Mouse (Mus musculus) MEL (cell line): ENCODE measurements around the gene Atp10a. TPM values are rescaled to one million over a fixed set of nuclear protein-coding genes. Genes with fewer than 3 reads are reported as not detected.

Source experiments
- DNase-seq: peaks from one replicate; pipeline ENCODE4 v3.0.0; 2011; ENCODE audit warnings: low read depth, low spot score
- H3K27ac ChIP-seq: 2 replicates; pipeline ENCODE4 v1.5.1; 2012; ENCODE audit warnings: low read depth, mild to moderate bottlenecking, control low read depth, low read length, moderate library complexity; ENCODE audit not compliant: control insufficient read depth
- H3K27me3 ChIP-seq, 2 experiments: fragments of 150-350 bp in 1 of 2; sonication (generic) in 1 of 2; 2 replicates each; pipeline ENCODE4 v1.6.1; 2012; ENCODE audit warnings: low read length in 2 of 2, mild to moderate bottlenecking in 2 of 2, improper control_type of control experiment in 1 of 2, moderate library complexity in 1 of 2; ENCODE audit not compliant: insufficient read depth in 2 of 2, control insufficient read depth in 1 of 2
- H3K36me3 ChIP-seq, 2 experiments: 2 replicates each; pipeline ENCODE4 v1.6.1; 2012 to 2014; ENCODE audit warnings: low read length in 2 of 2, improper control_type of control experiment in 1 of 2, inconsistent platforms in 1 of 2, mild to moderate bottlenecking in 1 of 2; ENCODE audit not compliant: insufficient read depth in 2 of 2, control insufficient read depth in 1 of 2
- H3K4me1 ChIP-seq, 2 experiments: fragments of 150-350 bp in 1 of 2; sonication (generic) in 1 of 2; 2 replicates each; pipeline ENCODE4 v1.6.1; 2012; ENCODE audit warnings: low read length in 2 of 2, improper control_type of control experiment in 1 of 2, mild to moderate bottlenecking in 1 of 2; ENCODE audit not compliant: insufficient read depth in 2 of 2, control insufficient read depth in 1 of 2
- H3K4me3 ChIP-seq, 2 experiments: fragments of 150-350 bp in 1 of 2; sonication (generic) in 1 of 2; 2 replicates each; pipeline ENCODE4 v1.5.1; 2012; ENCODE audit warnings: low read depth in 2 of 2, low read length in 2 of 2, mild to moderate bottlenecking in 2 of 2, moderate library complexity in 2 of 2, control low read depth in 1 of 2, improper control_type of control experiment in 1 of 2; ENCODE audit not compliant: control insufficient read depth in 1 of 2, insufficient read depth in 1 of 2
- H3K79me2 ChIP-seq: 2 replicates; pipeline ENCODE4 v1.6.1; 2012; ENCODE audit warnings: mild to moderate bottlenecking, low read length, moderate library complexity; ENCODE audit not compliant: control insufficient read depth, poor library complexity, insufficient read depth
- H3K9ac ChIP-seq: 2 replicates; pipeline ENCODE4 v1.6.1; 2012; ENCODE audit warnings: low read depth, mild to moderate bottlenecking, control low read depth, low read length, moderate library complexity; ENCODE audit not compliant: control insufficient read depth, poor library complexity, severe bottlenecking
- H3K9me3 ChIP-seq: fragments of 150-350 bp; sonication (generic); replicated peaks from 2 replicates; pipeline ENCODE4 v1.6.1; 2012; ENCODE audit warnings: mild to moderate bottlenecking, low read length, improper control_type of control experiment, moderate library complexity; ENCODE audit not compliant: insufficient read depth
- CHD1 ChIP-seq: IDR thresholded peaks from 2 replicates; pipeline ENCODE4 v1.6.1; 2012; ENCODE audit warnings: low read depth, mild to moderate bottlenecking, inconsistent platforms, low read length, improper control_type of control experiment
- CHD2 ChIP-seq: IDR thresholded peaks from 2 replicates; pipeline ENCODE4 v1.6.1; 2011; ENCODE audit warnings: low read length, improper control_type of control experiment
- CTCF ChIP-seq, 3 experiments: IDR thresholded peaks in 2 of 3; conservative IDR thresholded peaks in 1 of 3; 2 replicates each; pipeline ENCODE4 v1.5.1; 2011 to 2012; ENCODE audit warnings: low read length in 3 of 3, low read depth in 2 of 3, mild to moderate bottlenecking in 2 of 3, improper control_type of control experiment in 1 of 3, inconsistent platforms in 1 of 3, mixed read lengths in 1 of 3, moderate library complexity in 1 of 3; ENCODE audit not compliant: control insufficient read depth in 1 of 3, insufficient read depth in 1 of 3, poor library complexity in 1 of 3, severe bottlenecking in 1 of 3
- ELF1 ChIP-seq: IDR thresholded peaks from 2 replicates; pipeline ENCODE4 v1.6.1; 2014; ENCODE audit warnings: low read depth, mild to moderate bottlenecking, inconsistent platforms, low read length, improper control_type of control experiment, moderate library complexity
- EP300 ChIP-seq, 2 experiments: IDR thresholded peaks; 2 replicates each; pipeline ENCODE4 v1.6.1; 2011; ENCODE audit warnings: improper control_type of control experiment in 2 of 2, low read length in 2 of 2, low read depth in 1 of 2, mild to moderate bottlenecking in 1 of 2
- ETS1 ChIP-seq: IDR thresholded peaks from 2 replicates; pipeline ENCODE4 v1.6.1; 2012; ENCODE audit warnings: low read depth, mild to moderate bottlenecking, inconsistent platforms, low read length, improper control_type of control experiment, moderate library complexity
- JUND ChIP-seq: IDR thresholded peaks from 2 replicates; pipeline ENCODE4 v1.6.1; 2011; ENCODE audit warnings: low read depth, mild to moderate bottlenecking, improper control_type of control experiment, low read length
- KAT2A ChIP-seq: conservative IDR thresholded peaks from 2 replicates; pipeline ENCODE4 v1.6.1; 2012; ENCODE audit warnings: low read depth, low read length, improper control_type of control experiment, inconsistent platforms
- MAFK ChIP-seq: IDR thresholded peaks from 2 replicates; pipeline ENCODE4 v1.6.1; 2011; ENCODE audit warnings: low read depth, mild to moderate bottlenecking, low read length, improper control_type of control experiment, borderline replicate concordance
- MAZ ChIP-seq: IDR thresholded peaks from 2 replicates; pipeline ENCODE4 v1.6.1; 2012; ENCODE audit warnings: low read depth, mild to moderate bottlenecking, inconsistent platforms, low read length, improper control_type of control experiment
- MYB ChIP-seq: IDR thresholded peaks from 2 replicates; pipeline ENCODE4 v1.6.1; 2011; ENCODE audit warnings: mild to moderate bottlenecking, low read depth, low read length, improper control_type of control experiment
- POLR2AphosphoS2 ChIP-seq: IDR thresholded peaks from 2 replicates; pipeline ENCODE4 v1.6.1; 2011; ENCODE audit warnings: low read length, improper control_type of control experiment
- SIN3A ChIP-seq: IDR thresholded peaks from 2 replicates; pipeline ENCODE4 v1.6.1; 2012; ENCODE audit warnings: low read length, improper control_type of control experiment, inconsistent platforms
- TBP ChIP-seq: IDR thresholded peaks from 2 replicates; pipeline ENCODE4 v1.8.0; 2011; ENCODE audit warnings: low read depth, low read length, improper control_type of control experiment
- UBTF ChIP-seq: IDR thresholded peaks from 2 replicates; pipeline ENCODE4 v1.6.1; 2012; ENCODE audit warnings: low read depth, mild to moderate bottlenecking, inconsistent platforms, low read length, improper control_type of control experiment, moderate library complexity, borderline replicate concordance; ENCODE audit not compliant: insufficient read depth
- USF2 ChIP-seq, 2 experiments: IDR thresholded peaks; 2 replicates each; pipeline ENCODE4 v1.6.1; 2011 to 2012; ENCODE audit warnings: improper control_type of control experiment in 2 of 2, low read length in 2 of 2, borderline replicate concordance in 1 of 2, inconsistent platforms in 1 of 2, low read depth in 1 of 2, mild to moderate bottlenecking in 1 of 2; ENCODE audit not compliant: insufficient read depth in 1 of 2
- ZC3H11A ChIP-seq: IDR thresholded peaks from 2 replicates; pipeline ENCODE4 v1.6.1; 2012; ENCODE audit warnings: low read depth, mild to moderate bottlenecking, inconsistent platforms, low read length, improper control_type of control experiment
- polyA plus RNA-seq, 2 experiments: library from polyadenylated mRNA; stranded (reverse) in 1 of 2; unstranded in 1 of 2; fragments of >175 nt in 1 of 2; fragments of >200 nt in 1 of 2; gene quantifications; 2 replicates each; pipeline versions ENCODE4 v1.2.1 to v1.2.4; 2012; ENCODE audit warnings: low replicate concordance in 2 of 2, low read depth in 1 of 2; ENCODE audit not compliant: insufficient read length in 2 of 2, insufficient read depth in 1 of 2, missing spikeins in 1 of 2
- total RNA-seq: library from RNA; depleted of rRNA; stranded (reverse); fragments of 300-350 nt; gene quantifications from 2 replicates; pipeline ENCODE4 v1.2.3, GENCODE M21; 2012

The Atp10a gene
- total and polyA plus RNA-seq, 3 experiments: not detected

GRCm38 (mm10) chr7:58685967-58686366, 30.0 kb downstream of the Atp10a start:
- Histone ChIP-seq H3K4me1 (no peaks in the 10 kb centered on the region), H3K27ac (no peak overlapping the region), H3K4me3 (no peak overlapping the region), H3K9ac (no peak overlapping the region), H3K27me3 (no peaks in the 10 kb centered on the region), H3K79me2 (no peaks in the 10 kb centered on the region), H3K36me3 (no peaks in the 10 kb centered on the region), H3K9me3 (no peaks in the 10 kb centered on the region)
- DNase-seq: no peak
- TF ChIP-seq JUND: no peak

- Histone ChIP-seq H3K4me3 (no peak overlapping the region), H3K27ac (no peak overlapping the region), H3K4me1 (no peaks in the 10 kb centered on the region), H3K36me3 (no peaks in the 10 kb centered on the region), H3K27me3 (no peaks in the 10 kb centered on the region), H3K9me3 (no peaks in the 10 kb centered on the region), H3K9ac (no peak overlapping the region), H3K79me2 (no peaks in the 10 kb centered on the region)
- no peak for TF ChIP-seq ZC3H11A
- TF ChIP-seq CTCF (IDR thresholded peaks at IDR 0.05 in 2 of 3, conservative IDR thresholded peaks at IDR 0.05 in 1 of 3; ENCODE audit: control insufficient read depth in 1 of 3, insufficient read depth in 1 of 3, low read depth in 2 of 3, low read length in 3 of 3, poor library complexity in 1 of 3, severe bottlenecking in 1 of 3): no peak
- TF ChIP-seq MYB: no peak
- no peak for TF ChIP-seq TBP
- no peak for TF ChIP-seq POLR2AphosphoS2
- no peak for TF ChIP-seq USF2 (IDR thresholded peaks at IDR 0.05; ENCODE audit: borderline replicate concordance in 1 of 2, insufficient read depth in 1 of 2, low read depth in 1 of 2, low read length in 2 of 2)
- TF ChIP-seq ETS1: no peak
- no peak for TF ChIP-seq CHD1
- TF ChIP-seq SIN3A: no peak
- TF ChIP-seq MAZ: no peak
- no peak for TF ChIP-seq UBTF
- TF ChIP-seq MAFK: no peak
- no peak for TF ChIP-seq EP300 (IDR thresholded peaks at IDR 0.05; ENCODE audit: low read depth in 1 of 2, low read length in 2 of 2)
- no peak for TF ChIP-seq CHD2
- TF ChIP-seq KAT2A: no peak
- no peak for TF ChIP-seq ELF1
- DNase-seq: no peak
These were observed 30.6 kb downstream of the Atp10a start for GRCm38 (mm10) chr7:58686573-58686972.
